Mouse (Mus musculus): Measurements from ENCODE around the gene Zfp36l2. TPM values are rescaled to one million over a fixed set of nuclear protein-coding genes. Genes with fewer than 3 reads are reported as not detected.
A peak's percentile ranks its signal among the peaks of the same experiment; 100 is the strongest.

Zfp36l2 gene
- polyA plus RNA-seq, 1 experiment from 2014 or later, result 29.6 TPM

DNA sequence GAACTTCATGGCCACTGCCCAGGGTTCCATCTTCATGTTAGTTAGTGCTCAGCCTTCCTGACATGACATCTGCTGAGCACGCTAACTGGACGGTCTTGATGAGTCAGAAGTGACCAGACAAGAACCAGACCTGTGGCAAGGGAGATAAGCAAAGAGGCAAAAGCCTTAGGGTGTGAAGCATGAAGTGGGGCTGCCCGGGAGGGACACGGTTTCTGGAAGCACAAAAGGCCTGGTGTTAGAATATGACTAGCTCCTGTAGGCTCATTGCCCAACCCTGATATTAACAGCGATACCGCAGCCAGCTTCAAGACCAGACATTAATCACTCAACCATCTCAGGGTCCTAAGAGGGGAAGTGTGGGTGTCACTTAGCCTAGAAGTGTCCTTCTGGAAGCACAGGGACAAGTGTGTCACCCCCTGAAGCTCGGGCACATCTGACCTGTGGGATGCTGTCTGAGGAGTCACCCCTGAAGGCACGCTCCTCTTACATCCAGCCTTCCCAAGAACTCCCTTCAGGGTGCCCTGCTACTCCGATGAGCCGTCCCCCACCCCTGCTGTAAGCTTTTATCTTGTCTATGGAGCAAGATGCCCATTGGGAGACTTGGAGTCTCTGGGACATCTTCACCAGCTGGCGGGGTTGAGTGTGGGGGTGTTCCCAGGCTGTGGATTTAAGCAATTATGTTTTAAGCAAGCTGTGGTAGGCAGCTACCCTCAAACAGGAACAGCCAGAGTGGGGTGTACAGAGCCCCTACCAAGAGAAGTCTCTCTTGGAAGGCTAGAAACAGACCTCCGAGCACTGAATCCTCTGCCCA, 34.6 kb downstream of the Zfp36l2 start:
- no peak overlapping the region for H3K4me3 ChIP-seq (ENCODE audit: low read depth, low read length)
- 65% methylated on average over 12 of the region's 12 CpGs for WGBS
- TF ChIP-seq CTCF (IDR thresholded peaks at IDR 0.05; ENCODE audit: low read depth), result no peak
- no peak overlapping the region for H3K4me2 ChIP-seq (replicated peaks; ENCODE audit: low read depth)
- no peaks in the 10 kb centered on the region for H3K27me3 ChIP-seq (replicated peaks; ENCODE audit: control insufficient read depth, insufficient read depth, low read length)
- no peaks in the 10 kb centered on the region for H3K9me3 ChIP-seq (ENCODE audit: control insufficient read depth)
- no peak overlapping the region for H3K9ac ChIP-seq (ENCODE audit: low read depth, low read length)
- no peak overlapping the region for H3K27ac ChIP-seq (ENCODE audit: low read depth, low read length)
- H3K36me3 ChIP-seq (ENCODE audit: control insufficient read depth, insufficient read depth), result no peaks in the 10 kb centered on the region; the same call in 1 of the 2 replicates
- H3K4me1 ChIP-seq (replicated peaks; ENCODE audit: control insufficient read depth, insufficient read depth, low read length), result peaks cover 37% of the 10 kb centered on the region
- no peak for ATAC-seq

DNA sequence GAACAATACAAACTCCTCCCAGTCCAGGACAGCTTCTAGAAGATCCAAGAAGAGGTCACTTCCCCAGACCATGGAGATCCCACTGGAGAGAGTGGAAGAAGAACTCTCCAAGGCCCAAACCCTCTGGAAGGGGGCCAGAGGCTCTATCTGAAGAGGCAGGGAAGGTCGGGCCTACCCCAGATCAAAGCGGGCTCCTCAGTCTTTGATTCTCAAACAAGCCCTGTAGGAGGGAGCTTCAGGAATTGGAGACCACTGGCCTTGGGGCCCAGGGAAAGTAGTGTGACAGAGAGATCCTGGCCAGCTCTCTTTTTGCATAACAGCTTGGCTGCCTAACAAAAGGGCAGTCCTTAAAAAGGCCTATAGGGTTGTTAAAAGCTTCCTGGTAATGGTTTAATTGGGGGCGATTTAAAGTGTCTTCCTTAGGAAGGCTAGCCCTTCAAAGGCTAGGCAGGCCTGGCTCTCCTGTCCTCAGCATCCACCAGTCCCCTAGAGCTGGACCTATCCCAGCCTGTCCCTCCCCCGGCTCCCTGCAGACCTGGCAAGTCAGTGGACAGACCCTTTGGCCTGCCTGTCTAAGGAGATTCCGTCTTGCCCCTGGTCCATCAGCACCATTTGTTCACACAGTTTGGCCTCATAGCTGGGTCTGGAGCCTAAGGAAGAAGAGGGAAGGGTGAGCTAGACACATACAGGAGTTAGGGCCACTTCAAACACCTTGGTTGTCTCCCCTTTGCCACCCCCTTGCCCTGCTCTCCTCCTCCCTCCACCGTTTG, 35.4 kb downstream of the Zfp36l2 start:
- Histone ChIP-seq H3K27me3 (replicated peaks; ENCODE audit: control insufficient read depth, insufficient read depth, low read length) (no peaks in the 10 kb centered on the region), H3K4me1 (replicated peaks; ENCODE audit: control insufficient read depth, insufficient read depth, low read length) (peaks cover 33% of the 10 kb centered on the region), H3K9ac (ENCODE audit: low read depth, low read length) (no peak overlapping the region), H3K9me3 (ENCODE audit: control insufficient read depth) (no peaks in the 10 kb centered on the region), H3K4me2 (replicated peaks; ENCODE audit: low read depth) (no peak overlapping the region), H3K4me3 (ENCODE audit: low read depth, low read length) (no peak overlapping the region), H3K27ac (ENCODE audit: low read depth, low read length) (0 out of 2 replicates have a peak overlapping the region, but pooled peaks have one; percentile 11), H3K36me3 (ENCODE audit: control insufficient read depth, insufficient read depth) (no peaks in the 10 kb centered on the region; the same call in 1 of the 2 replicates)
- ATAC-seq, result no peak
- WGBS, result 60% methylated on average over 6 of the region's 6 CpGs
- no peak for TF ChIP-seq CTCF (IDR thresholded peaks at IDR 0.05; ENCODE audit: low read depth)

DNA sequence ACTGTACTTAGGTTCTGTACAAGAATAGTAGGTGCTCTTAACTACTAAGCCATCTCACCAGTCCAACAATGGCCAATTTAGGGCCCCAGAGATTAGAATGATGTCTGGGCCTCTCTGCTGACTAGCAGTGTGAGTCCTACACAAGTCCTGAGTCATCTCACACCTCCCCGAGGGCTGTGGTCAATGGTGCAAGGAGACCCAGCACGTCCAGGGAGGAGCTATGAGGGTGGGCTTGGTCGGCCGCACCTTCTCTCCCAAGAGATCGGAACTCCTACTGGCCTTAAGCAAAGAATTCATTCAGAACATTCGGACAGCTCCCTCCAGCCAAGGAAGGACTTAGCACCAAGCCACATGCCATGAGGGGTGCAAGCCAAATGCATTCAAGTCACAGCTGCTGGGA, 36.4 kb downstream of the Zfp36l2 start:
- Histone ChIP-seq H3K4me3 (ENCODE audit: low read depth, low read length) (no peak overlapping the region), H3K4me1 (replicated peaks; ENCODE audit: control insufficient read depth, insufficient read depth, low read length) (peaks cover 38% of the 10 kb centered on the region), H3K9ac (ENCODE audit: low read depth, low read length) (no peak overlapping the region), H3K27ac (ENCODE audit: low read depth, low read length) (0 out of 2 replicates have a peak overlapping the region, but pooled peaks have one; percentile 11), H3K4me2 (replicated peaks; ENCODE audit: low read depth) (no peak overlapping the region), H3K9me3 (ENCODE audit: control insufficient read depth) (no peaks in the 10 kb centered on the region), H3K36me3 (ENCODE audit: control insufficient read depth, insufficient read depth) (no peaks in the 10 kb centered on the region; the same call in 1 of the 2 replicates), H3K27me3 (replicated peaks; ENCODE audit: control insufficient read depth, insufficient read depth, low read length) (no peaks in the 10 kb centered on the region)
- no peak for ATAC-seq
- 67% methylated on average over 6 of the region's 6 CpGs for WGBS
- no peak for TF ChIP-seq CTCF (IDR thresholded peaks at IDR 0.05; ENCODE audit: low read depth)

DNA sequence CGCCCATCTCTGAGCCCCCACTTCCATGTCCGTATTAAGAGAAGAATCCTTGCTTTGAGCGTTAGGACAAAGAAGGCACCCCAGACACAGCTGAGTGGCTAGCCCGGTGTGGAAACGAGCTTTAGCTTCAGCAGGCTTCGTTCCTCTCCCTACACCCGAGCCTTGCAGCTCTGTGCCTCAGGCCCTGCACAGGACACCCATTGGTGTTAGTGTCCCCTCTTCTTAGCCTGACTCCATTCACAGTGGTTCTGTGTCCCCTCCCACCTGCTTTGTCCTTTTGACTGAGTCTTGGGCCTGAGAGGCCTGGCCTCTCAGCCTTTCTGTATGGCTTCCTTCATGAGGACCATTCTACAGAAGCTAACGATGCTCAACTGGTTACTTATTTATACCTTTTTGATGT, 37.5 kb downstream of the Zfp36l2 start:
- Histone ChIP-seq H3K9ac (ENCODE audit: low read depth, low read length) (no peak overlapping the region), H3K27ac (ENCODE audit: low read depth, low read length) (no peak overlapping the region), H3K4me2 (replicated peaks; ENCODE audit: low read depth) (no peak overlapping the region), H3K4me1 (replicated peaks; ENCODE audit: control insufficient read depth, insufficient read depth, low read length) (peaks cover 34% of the 10 kb centered on the region), H3K27me3 (replicated peaks; ENCODE audit: control insufficient read depth, insufficient read depth, low read length) (no peaks in the 10 kb centered on the region), H3K4me3 (ENCODE audit: low read depth, low read length) (no peak overlapping the region), H3K9me3 (ENCODE audit: control insufficient read depth) (no peaks in the 10 kb centered on the region), H3K36me3 (ENCODE audit: control insufficient read depth, insufficient read depth) (no peaks in the 10 kb centered on the region; the same call in 1 of the 2 replicates)
- no peak for TF ChIP-seq CTCF (IDR thresholded peaks at IDR 0.05; ENCODE audit: low read depth)
- 91% methylated on average over 8 of the region's 8 CpGs for WGBS
- no peak for ATAC-seq

DNA sequence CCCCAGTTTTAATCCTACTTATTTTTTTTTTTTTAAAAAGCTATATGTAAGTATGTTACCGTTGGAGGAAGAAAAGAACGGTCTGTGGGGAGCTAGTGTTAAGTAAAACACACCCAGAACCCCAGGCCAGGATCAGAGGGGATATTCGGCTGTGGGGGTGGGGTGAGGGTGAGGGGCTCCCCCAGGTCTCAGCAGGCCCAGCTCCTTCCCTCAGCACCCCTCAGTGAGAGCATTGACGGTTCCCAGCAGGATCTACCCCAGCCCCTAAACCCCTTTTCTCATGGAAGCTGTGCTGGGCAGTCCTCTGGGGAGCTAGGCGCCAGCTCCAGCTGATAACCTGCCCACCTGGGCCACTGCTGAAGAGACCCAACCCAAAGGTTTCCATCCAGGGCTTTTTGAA, 38.2 kb downstream of the Zfp36l2 start:
- no peaks in the 10 kb centered on the region for H3K27me3 ChIP-seq (replicated peaks; ENCODE audit: control insufficient read depth, insufficient read depth, low read length)
- H3K9ac ChIP-seq (ENCODE audit: low read depth, low read length), result no peak overlapping the region
- no peak for TF ChIP-seq CTCF (IDR thresholded peaks at IDR 0.05; ENCODE audit: low read depth)
- peaks cover 34% of the 10 kb centered on the region for H3K4me1 ChIP-seq (replicated peaks; ENCODE audit: control insufficient read depth, insufficient read depth, low read length)
- H3K4me3 ChIP-seq (ENCODE audit: low read depth, low read length), result no peak overlapping the region
- H3K36me3 ChIP-seq (ENCODE audit: control insufficient read depth, insufficient read depth), result no peaks in the 10 kb centered on the region; the same call in 1 of the 2 replicates
- 68% methylated on average over 5 of the region's 5 CpGs for WGBS
- no peaks in the 10 kb centered on the region for H3K9me3 ChIP-seq (ENCODE audit: control insufficient read depth)
- no peak overlapping the region for H3K27ac ChIP-seq (ENCODE audit: low read depth, low read length)
- ATAC-seq, result no peak
- no peak overlapping the region for H3K4me2 ChIP-seq (replicated peaks; ENCODE audit: low read depth)

Measured in intestine, postnatal 0 days (tissue).